Mouse (Mus musculus): Measurements from ENCODE around the gene Ptprt.

The Ptprt gene

DNA sequence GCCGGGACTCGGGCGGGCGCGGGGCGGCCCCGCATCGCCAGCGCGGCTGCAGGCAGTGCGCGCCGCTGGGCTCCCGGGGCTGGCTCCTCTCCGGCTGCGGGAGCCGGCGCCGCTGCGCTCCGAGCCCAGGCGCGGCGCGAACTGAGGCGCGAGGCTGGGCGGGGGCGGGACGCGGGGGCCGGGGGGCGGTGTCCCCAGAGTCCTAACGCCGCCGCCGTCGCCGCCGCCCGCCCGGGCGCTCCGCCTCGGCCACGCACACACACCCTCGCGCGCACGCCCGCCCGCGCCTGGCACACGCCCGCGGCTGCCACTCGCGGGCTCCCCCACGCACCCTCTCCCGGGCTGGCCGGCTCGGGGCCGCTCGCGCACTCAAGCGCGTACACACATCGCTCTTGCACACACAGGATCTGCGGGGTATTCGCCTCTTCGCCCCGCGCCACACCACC is at the start of gene Ptprt:
TSS of gene Ptprt (minus strand) at position 207 of the 446 bp plus-strand sequence.
- DNase-seq (ENCODE audit: low spot score), result no peak

DNA sequence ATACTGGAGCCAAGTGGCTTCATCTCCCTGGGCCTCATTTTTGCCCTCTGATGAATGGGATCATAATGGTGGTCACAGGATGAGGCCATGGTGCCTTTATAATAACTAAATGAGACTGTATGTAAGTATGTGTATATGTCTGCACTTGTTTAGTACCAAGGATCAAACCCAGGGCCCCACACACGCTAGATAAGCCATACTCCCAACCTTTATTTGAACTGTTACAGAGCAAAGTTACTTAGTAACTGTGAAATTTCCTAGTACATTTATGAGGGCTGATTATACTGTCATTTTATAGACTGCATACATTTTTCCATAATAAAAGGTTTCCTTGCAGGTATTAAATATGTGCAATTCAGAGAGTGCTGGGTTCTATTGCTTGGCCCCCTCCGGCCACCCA is 49.5 kb upstream of the Ptprt start:
- DNase-seq (ENCODE audit: low spot score), result no peak

DNA sequence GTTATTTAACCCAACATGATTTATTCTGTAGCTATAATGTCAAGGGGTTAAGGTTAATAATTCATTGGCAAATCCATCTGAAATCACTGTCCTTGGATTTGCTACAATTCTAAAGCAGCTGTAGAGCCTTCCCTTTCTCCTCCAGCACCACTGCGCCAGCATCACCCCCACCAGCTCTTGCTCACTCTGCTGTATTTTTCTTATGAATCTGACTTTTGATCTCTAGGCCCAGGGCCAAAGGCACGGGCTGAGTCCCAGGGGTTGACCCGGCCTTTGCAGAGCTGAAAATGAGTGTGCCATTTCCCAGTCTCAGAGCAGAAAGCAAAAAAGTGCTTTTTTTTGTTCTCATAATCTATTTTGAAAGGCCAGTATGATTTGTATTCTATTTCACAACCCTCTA is 38.7 kb upstream of the Ptprt start:
- DNase-seq (ENCODE audit: low spot score), result no peak

DNA sequence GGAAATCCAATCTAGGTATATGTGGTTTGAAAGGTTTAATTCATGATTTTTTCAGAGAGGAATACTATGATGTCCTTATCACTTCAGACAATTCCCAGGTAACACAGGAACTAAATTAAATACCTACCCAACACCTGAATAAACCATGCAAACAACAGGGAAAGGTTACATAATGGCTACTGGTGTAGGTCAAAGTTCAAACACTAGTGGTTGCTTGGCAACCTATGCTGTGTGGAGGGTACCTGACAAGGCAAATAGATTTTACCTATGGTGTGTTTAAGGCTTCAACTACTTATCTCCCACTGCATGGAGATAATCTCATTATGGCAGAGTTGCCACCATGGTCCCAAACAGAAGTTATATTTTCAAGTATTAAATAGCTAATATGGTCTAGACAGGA is 38.1 kb upstream of the Ptprt start:
- DNase-seq (ENCODE audit: low spot score), result no peak

DNA sequence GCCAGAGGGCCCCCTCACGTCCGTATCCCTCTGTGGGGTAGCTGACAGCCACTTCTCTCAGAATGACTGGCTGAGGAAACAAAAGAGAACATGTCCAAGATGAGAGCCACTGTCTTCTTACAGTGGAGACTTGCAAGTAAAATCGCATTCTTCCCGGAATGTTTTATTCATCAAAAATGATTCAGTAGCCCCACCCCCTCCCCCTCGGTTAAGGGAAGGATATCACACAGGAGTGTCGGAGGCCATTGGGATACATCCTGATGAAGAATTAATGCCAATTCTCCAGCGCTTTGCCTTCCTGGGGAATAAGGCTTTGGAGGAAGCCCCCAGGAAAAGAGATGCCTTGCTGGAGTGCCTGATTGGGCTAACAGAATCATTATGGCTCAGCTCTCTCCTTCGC is 37.1 kb upstream of the Ptprt start:
- DNase-seq (ENCODE audit: low spot score), result no peak

DNA sequence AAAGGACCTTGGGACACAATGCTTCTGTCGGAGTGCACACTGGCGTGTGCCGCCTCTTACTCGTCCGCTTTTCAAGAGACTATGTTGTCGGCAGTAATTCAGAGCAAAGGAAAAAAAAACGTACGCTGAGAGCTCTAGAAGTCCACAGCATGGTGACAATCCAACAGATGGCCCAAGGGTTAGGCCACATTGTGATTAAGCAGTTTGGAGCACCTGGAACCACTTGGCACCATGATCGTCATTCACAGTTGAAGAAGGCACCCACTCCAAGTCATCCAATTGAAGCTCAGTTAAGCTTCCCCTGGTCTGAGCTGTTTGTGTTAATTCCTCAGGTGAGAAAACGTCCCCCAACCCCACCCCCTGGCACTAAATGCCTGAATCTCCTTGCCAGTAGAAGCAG is 36.2 kb upstream of the Ptprt start:
- no peak for DNase-seq (ENCODE audit: low spot score)

DNA sequence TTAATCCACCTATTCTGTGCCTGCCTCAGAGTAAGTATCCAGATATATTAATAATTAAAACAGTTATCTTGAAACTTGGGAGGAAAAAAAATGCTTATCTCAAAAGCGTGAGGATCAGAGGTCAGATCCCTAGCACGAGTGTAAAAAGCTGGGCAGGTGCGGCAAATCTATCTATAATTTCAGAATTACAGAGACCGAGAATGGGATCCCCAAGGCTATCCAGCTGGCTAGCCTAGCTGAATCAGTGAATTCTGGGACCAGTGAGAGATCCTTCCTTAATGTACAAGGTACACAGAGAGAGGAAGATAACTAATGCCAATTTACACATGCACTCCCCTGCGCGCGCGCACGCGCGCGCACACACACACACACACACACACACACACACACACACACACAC is 31.2 kb upstream of the Ptprt start:
- no peak for DNase-seq (ENCODE audit: low spot score)

DNA sequence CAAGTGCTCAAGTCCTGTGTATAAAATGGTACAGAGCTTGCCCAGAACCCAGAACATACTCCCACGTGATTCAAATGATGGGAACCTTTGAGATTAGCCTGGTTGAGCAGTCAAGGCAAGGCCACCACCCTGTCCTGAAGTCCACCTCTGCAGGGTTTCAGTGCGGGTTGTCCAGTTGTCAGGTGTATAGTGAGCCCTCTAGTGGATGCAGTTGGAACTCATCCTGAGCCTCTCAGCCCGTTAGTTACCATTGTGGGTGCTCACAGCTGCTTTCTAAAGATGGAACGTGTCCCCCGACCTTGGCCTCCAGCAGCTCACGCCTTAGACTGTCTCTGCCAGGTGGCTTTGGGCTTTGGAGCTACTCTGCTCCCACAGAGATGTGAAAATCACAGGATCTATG is 21.7 kb upstream of the Ptprt start:
- DNase-seq (ENCODE audit: low spot score), result no peak

DNA sequence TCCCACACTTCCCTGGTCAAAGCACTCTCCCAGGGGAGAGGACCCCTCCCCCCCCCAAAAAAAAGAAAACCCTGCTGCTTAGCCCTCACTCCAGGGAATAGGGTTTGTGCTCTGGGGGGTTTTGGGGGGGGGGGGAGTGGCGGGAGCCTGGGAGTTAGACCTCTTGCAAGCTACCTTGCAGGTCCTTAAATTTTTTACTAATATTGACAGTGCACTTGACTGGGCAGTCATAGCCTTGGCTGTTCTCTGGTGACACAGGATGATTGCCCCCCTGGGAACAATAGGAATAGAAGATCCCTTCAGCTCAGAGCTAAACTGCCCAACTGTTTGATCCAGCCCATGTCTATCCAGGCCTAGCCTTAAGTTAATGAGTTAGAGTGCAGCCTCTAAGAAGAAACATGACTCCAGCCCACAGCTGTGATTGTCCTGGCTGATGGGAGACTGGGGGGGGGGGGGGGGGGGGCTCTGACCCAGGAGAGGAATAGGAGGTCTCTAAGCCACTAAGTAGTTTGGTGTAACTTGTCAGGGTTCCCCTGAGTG is 1.6 kb upstream of the Ptprt start:
- no peak for DNase-seq (ENCODE audit: low spot score)

DNA sequence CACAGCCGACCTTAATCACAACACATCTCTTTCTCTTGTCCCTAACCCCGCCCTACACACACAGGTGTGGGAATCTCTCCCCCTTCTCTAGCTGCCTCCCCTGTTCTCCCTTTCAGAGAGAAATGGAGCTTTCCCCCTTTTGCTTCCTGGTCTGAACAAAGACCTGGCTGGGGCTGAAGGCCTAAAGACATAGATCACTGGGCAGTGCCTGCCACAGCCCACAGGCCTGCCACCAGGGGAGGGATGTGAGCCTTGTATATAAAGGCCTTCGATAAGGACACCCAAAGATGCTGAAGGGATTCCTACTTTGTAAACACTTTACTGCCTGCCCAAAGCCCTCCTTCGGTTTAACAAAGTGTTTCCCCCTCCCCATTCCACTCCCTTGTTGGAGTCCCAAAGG is 786 bp upstream of the Ptprt start:
- DNase-seq (ENCODE audit: low spot score), result no peak

DNA sequence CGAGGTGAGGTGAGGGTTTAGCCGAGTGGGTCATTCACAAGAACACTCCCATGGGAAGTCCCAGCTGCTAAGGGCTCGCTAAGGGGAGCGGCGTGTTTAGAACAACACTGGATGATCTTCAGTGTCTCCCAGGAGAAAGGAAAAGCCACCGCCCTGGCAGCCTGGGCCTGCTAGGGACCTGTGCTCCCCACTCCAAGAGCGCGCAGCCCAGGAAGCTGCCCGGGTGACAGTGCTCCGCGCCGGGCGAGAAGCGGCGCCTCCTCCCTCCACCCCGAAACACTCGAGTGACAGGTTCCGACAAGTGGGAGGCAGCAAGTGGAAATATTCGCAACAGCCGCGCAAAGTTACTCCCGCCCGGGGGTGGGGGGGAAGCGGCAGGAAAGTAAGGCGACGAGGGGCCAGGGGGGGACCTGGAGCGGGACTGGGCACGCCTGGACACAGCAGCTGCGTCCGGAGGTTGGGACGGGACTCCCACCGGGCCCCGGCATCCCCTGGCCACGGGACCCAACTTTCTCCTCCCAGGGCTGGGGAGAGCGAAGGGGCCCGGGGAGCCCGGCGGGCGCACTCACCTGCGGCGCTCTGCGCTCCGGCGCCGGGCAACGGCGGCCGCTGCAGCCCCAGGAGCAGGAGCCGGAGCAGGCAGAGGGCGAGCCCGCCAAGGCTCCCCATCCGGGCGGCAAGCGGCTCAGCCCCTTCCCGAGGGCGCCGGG is 561 bp downstream of the Ptprt start:
- no peak for DNase-seq (ENCODE audit: low spot score)

DNA sequence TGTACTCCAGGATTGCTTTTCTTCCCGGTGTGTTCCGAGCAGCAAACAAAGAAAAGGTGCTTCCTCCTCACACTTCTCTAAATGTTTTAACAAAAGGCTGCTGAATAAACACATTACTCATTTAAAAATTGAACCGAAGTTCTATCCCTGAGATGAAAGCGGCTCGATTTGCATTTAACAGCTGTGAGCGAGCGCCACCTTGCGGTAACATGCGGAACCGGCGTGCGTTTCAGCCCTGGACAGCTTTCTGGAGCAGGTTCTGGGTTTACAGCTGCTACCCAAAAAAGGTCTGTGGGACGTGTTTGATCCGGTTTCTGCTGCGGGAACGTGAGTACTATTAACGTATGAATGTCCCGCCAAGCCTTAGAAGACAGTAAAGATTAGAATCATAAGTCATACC is 1.9 kb downstream of the Ptprt start:
- DNase-seq (ENCODE audit: low spot score), result no peak

DNA sequence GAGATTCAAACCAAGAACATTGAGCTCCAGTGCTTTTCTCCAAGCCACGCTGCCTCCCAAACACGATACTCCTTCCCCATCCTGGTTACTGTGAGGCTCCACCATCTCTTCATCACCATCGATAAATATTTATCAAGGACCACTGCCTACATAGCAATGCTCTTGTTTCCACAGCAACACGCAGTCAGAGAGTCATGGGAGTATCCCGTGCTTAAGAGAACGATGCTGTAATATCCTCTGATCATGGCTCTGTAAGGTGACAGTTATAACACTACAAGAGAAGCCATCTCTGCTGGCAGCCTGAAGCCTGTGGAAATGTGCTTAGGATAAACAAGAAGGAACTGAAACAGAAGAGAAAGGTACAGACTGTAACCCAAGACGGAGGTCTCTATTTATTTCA is 3.4 kb downstream of the Ptprt start:
- DNase-seq (ENCODE audit: low spot score), result no peak

DNA sequence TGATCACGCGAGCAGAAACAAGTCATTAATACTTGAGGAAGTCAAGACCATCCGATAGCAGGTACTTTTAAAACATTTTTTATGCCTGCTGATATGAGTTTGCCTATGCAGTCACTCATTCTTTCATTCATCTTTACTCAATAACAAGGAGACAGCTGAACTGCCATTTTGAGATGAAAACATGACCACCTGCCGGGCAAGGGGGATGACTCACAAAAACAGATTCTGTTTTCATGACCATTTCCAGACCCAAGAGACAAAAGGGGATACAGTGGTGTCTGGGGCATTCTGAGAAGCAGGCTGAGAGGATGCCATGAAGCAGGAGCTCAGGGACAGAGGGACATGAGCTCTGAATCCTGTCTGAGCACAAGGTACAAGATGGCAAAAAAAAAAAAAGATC is 6.5 kb downstream of the Ptprt start:
- DNase-seq (ENCODE audit: low spot score), result no peak

DNA sequence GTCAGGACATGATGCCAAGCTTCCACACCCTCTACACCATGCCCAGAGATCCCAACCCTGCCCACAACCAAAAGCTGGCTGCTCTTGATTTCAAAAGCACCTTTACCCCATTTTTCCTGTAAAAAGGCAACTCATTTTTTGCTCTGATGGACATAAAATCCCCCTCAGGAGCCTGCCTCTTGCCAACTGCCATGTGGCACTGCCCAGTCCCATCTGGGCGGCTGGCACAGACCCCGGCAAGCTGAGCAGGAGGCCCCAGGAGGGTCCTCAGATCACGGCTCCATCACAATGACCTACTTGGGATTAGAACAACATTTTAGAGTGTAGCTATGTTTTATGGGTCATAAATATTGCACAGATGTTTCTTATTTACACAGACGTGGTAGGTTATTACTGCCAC is 22.3 kb downstream of the Ptprt start:
- no peak for DNase-seq (ENCODE audit: low spot score)

DNA sequence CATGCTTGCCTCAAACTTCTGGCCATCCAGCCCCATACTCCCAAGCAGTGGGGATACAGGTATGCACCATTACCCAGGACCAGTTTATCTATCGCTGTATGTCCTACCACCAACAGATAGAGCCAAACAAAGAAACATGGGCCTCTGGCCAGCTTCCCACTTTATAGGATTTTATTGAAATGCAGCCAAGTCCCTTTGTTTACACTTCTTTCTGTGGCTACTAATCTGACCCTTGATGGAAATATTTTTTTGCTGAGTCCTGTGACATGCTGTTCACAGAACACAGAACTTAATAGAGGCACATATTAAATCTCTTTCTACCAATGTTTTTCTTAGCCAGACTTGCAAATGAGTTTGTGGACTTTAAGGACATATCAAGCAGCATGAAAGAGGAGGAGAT is 23.4 kb downstream of the Ptprt start:
- no peak for DNase-seq (ENCODE audit: low spot score)

DNA sequence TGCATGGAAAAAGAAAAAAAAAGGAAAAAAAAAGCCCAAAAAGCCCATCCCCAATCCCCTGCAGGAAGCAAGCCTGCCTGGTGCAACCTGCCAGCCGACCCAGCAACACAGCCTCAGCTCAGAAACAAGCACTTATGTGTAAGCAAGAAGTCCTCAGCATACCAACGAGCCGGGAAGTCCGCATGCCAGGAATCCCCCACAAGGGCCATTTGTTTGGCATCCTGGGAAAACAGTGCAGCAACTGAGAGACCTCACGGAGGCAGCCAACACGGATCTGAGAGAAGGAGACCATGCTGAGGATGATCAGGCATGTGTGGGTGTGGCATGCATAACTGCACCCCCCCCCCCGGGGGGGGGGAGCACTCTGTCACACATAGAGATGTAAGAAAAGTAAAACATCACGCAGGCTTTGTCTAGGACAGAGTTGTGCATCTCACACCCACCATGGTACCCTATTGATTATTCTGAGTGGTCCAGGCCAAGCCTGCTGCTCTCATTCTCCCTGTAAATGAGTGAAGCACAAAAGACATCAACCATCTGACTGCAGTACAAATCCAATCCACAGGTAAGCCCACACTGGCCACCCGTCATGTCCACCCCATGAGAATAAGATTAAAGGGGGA is 24.4 kb downstream of the Ptprt start:
- DNase-seq (ENCODE audit: low spot score), result no peak

DNA sequence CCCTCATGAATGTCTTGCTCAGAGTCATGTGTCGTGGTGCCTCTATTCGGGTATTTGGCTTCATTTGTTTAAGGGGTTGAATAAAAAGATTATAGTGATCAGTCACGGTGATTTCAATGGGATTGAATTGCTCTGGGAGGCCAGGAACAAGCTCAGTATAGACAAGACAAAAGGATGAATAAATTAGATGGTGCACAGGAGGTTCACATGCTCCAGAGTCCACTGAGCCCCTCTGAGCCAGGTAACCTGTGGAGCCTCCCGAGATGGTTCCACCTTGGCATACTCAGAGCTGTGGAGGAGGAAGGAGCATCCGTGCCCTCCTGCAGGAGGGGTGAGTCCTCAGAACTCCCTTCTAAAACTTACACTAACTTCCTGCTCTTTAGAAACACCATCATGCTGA is 26.0 kb downstream of the Ptprt start:
- no peak for DNase-seq (ENCODE audit: low spot score)

DNA sequence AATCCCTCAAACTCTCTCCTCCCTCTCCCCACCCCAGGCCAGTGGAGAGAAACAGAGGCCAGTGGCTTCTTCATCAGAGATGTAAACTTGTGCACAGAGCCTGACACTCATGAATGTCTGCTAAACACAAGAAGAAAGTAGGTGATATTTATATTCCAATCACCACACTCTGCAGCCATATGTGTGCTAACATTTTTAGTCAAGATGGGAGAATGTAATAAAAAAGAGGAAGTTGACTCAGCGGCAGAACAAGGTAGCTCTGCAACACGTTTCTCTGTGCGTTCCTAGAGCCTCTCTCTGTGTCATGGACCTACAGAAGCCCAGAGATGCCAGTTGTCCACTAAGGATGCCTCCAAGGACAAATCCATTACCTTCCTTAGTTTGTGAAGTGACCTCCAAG is 34.9 kb downstream of the Ptprt start:
- no peak for DNase-seq (ENCODE audit: low spot score)

DNA sequence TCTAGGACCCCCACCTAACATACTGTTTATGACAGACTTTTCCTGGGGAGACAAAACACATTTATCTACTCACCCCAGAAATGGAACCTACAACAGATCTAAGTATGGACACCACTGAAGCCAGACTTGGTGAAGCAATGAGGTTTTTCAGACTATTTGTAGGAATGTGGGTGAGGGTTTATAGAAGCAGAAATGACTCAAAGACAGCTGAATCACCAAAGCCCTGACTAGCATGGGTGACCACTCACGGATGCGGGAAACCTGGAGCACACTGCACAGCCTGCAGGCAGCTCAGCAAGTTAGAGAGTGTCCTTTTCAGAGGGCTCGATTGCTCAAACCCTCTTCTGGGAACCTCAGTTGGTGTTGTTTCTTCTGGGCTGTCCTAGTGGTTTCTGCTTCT is 36.2 kb downstream of the Ptprt start:
- DNase-seq (ENCODE audit: low spot score), result no peak

DNA sequence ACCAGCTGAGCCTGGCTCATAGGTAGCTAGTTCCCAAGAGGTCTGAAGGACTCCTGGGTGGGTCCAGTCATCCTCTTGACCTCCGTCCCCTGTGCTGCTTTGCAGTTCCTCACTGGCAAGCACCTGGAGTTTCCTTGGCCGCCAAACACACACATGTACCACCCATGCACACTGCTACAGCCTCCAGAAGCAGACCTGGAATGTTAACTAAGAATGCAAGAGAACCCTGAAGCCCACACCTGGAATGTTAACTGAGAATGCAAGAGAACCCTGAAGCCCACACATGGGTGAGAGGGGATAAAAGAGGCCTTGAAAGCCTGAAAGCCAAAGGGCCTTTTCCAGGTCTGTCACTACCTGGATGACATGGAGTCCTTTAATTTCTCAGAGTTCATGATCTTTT is 46.7 kb downstream of the Ptprt start:
- DNase-seq (ENCODE audit: low spot score), result no peak

DNA sequence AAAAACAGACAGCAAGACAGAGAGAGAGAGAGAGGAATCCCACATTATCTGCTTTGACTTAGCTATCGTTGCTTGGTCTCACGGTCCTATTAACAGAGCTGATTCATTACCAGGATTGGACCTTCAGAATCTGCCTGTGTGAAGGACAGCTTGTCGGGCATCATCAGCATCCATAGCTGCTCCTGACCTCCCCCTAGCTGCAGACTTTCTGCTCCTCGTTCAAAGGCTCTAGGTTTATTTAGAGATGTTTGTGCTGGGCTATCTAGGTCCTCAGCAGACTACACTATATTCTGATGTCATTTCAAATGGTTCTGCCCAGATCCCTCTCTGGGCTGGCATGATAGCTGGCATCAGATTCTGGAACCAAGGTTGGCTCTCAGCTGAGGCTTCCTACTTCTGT is 47.5 kb downstream of the Ptprt start:
- no peak for DNase-seq (ENCODE audit: low spot score)

DNA sequence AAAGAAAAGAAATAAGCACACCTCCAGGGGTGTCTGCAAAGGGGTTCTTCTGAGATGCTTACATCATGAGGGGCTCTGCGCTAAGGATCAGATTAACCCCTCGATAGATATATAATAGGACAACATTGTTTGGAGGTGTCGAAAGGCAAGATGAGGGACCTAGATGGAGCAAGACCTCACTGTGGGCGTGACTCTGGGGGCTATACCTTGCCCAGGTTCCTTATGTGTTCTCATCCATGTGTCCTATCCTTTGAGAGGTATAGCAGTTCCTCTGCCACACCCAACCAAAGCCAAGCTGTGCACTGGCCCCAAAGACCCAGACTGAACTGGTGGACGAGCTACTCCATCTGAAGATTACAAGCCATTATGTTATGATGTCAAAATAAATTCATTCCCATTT is 58.2 kb downstream of the Ptprt start:
- DNase-seq (ENCODE audit: low spot score), result no peak

DNA sequence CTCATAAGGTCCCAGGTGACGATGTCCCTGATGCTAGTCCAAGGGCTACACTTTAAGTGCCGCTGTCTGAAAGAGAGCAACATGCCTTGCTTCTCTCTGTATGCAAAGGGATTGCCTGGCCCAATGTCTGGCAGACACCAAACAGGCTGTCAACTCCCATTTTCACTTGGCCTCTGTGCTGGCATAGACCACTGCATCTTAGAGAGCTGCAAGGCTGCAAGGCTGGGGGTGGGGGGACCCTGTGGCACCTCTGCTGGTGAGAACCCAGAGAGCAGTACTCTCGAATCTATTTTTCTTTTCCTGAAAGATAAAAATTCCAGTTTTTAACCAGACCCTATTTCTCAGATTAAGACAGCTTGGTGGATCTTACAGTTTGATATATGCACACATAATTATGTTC is 69.6 kb downstream of the Ptprt start:
- no peak for DNase-seq (ENCODE audit: low spot score)
